Mouse (Mus musculus) testis, adult 2 months (tissue): ENCODE results near the gene Slc25a41. TPM values are rescaled to one million over a fixed set of nuclear protein-coding genes. Genes with fewer than 3 reads are reported as not detected.
"Not testable (repeated sequence)": the region's sequence is repeated elsewhere in the genome, so short reads cannot be mapped to it uniquely, and the experiment has no call there.

Source experiments
- H3K27ac ChIP-seq: fragments of 200-500 bp; 2 replicates; pipeline ENCODE4 v1.5.1; 2012; ENCODE audit warnings: low read depth, low read length; ENCODE audit not compliant: control insufficient read depth, insufficient read depth
- H3K27me3 ChIP-seq: fragments of 200-500 bp; 2 replicates; pipeline ENCODE4 v1.6.1; 2012; ENCODE audit warnings: mild to moderate bottlenecking, low read length, moderate library complexity; ENCODE audit not compliant: control insufficient read depth, insufficient read depth
- H3K36me3 ChIP-seq: fragments of 200-500 bp; 2 replicates; pipeline ENCODE4 v1.6.1; 2012; ENCODE audit warnings: mild to moderate bottlenecking, low read length; ENCODE audit not compliant: control insufficient read depth, insufficient read depth
- H3K4me1 ChIP-seq: fragments of 200-500 bp; 2 replicates; pipeline ENCODE4 v1.6.1; 2012; ENCODE audit warnings: low read length; ENCODE audit not compliant: control insufficient read depth, insufficient read depth
- H3K4me3 ChIP-seq: fragments of 200-500 bp; 2 replicates; pipeline ENCODE4 v1.5.1; 2012; ENCODE audit warnings: low read depth, mild to moderate bottlenecking, low read length, moderate library complexity, mixed read lengths; ENCODE audit not compliant: control insufficient read depth
- CTCF ChIP-seq: fragments of 200-500 bp; IDR thresholded peaks from 2 replicates; pipeline ENCODE4 v1.5.1; 2012; ENCODE audit warnings: low read depth, mild to moderate bottlenecking, inconsistent platforms, low read length, moderate library complexity; ENCODE audit not compliant: control insufficient read depth, insufficient read depth, insufficient replicate concordance
- POLR2A ChIP-seq: fragments of 200-500 bp; IDR thresholded peaks from 2 replicates; pipeline ENCODE4 v1.6.1; 2012; ENCODE audit warnings: low read depth, mild to moderate bottlenecking, inconsistent platforms, low read length, moderate library complexity; ENCODE audit not compliant: control insufficient read depth
- polyA plus RNA-seq: library from polyadenylated mRNA; depleted of rRNA; stranded (reverse); fragments of >200 nt; gene quantifications from 2 replicates; pipeline ENCODE4 v1.2.3, GENCODE M21; 2012

The Slc25a41 gene
- polyA plus RNA-seq, 1 experiment, result 45.5 TPM

GRCm38 (mm10) chr17:57060231-57060801, 18.9 kb upstream of the Slc25a41 start:
- no peaks in the 10 kb centered on the region; the same call in 1 of the 2 replicates for H3K27me3 ChIP-seq

GRCm38 (mm10) chr17:57059486-57059977, 18.1 kb upstream of the Slc25a41 start, which contains the start of gene Slc25a23:
Slc25a23 (minus strand) TSS chr17:57059863.
- no peak for TF ChIP-seq CTCF
- no peak for TF ChIP-seq POLR2A
- no peaks in the 10 kb centered on the region for H3K36me3 ChIP-seq
- peaks cover 21% of the 10 kb centered on the region for H3K4me1 ChIP-seq
- no peaks in the 10 kb centered on the region; the same call in 1 of the 2 replicates for H3K27me3 ChIP-seq
- H3K27ac ChIP-seq, result peak within 1 kb of the TSS; percentile 59; the same call in 1 of the 2 replicates
- H3K4me3 ChIP-seq, result peak within 1 kb of the TSS; percentile 91

More at GRCm38 (mm10) chr17:57060231-57060801, 18.9 kb upstream of the Slc25a41 start:
- Histone ChIP-seq H3K36me3 (no peaks in the 10 kb centered on the region), H3K27ac (peak overlapping the region; percentile 59; the same call in 1 of the 2 replicates), H3K4me1 (peaks cover 19% of the 10 kb centered on the region), H3K4me3 (peak overlapping the region; percentile 86)
- TF ChIP-seq POLR2A (0 out of 2 replicates have a peak, but pooled peaks have one; percentile 14), CTCF (peak; percentile 59)

- no peaks in the 10 kb centered on the region; the same call in 1 of the 2 replicates for H3K27me3 ChIP-seq
- TF ChIP-seq CTCF (no peak), POLR2A (no peak)
- H3K36me3 ChIP-seq, result no peaks in the 10 kb centered on the region
- peaks cover 24% of the 10 kb centered on the region for H3K4me1 ChIP-seq
- H3K4me3 ChIP-seq, result peak within 1 kb of the TSS; percentile 91
- no peak within 1 kb of the TSS for H3K27ac ChIP-seq
Observed at GRCm38 (mm10) chr17:57058891-57059485, 17.5 kb upstream of the Slc25a41 start, which contains the start of gene Crb3. Crb3 (plus strand) TSS chr17:57059105.

- Histone ChIP-seq H3K27ac (no peak overlapping the region), H3K4me3 (no peak overlapping the region), H3K4me1 (peaks cover 16% of the 10 kb centered on the region), H3K27me3 (no peaks in the 10 kb centered on the region), H3K36me3 (no peaks in the 10 kb centered on the region)
- TF ChIP-seq CTCF, result no peak
- no peak for TF ChIP-seq POLR2A
Observed at GRCm38 (mm10) chr17:57056246-57056645, 14.8 kb upstream of the Slc25a41 start.

GRCm38 (mm10) chr17:57051679-57052078, 10.2 kb upstream of the Slc25a41 start:
- not testable (repeated sequence) for H3K36me3 ChIP-seq, H3K4me3 ChIP-seq, H3K27me3 ChIP-seq, H3K27ac ChIP-seq
- H3K4me1 ChIP-seq, result peaks cover 17% of the 10 kb centered on the region

GRCm38 (mm10) chr17:57048816-57049215, 7.4 kb upstream of the Slc25a41 start:
- Histone ChIP-seq H3K4me3 (no peak overlapping the region), H3K36me3 (no peaks in the 10 kb centered on the region), H3K27me3 (no peaks in the 10 kb centered on the region), H3K27ac (no peak overlapping the region), H3K4me1 (peaks cover 12% of the 10 kb centered on the region)
- TF ChIP-seq POLR2A, result no peak
- no peak for TF ChIP-seq CTCF

- Histone ChIP-seq H3K27ac (no peak overlapping the region), H3K36me3 (no peaks in the 10 kb centered on the region), H3K4me3 (no peak overlapping the region; the same call in 1 of the 2 replicates), H3K27me3 (no peaks in the 10 kb centered on the region), H3K4me1 (peaks cover 10% of the 10 kb centered on the region)
- no peak for TF ChIP-seq POLR2A
- TF ChIP-seq CTCF, result no peak
Observed at GRCm38 (mm10) chr17:57047406-57047805, 6.0 kb upstream of the Slc25a41 start.

GRCm38 (mm10) chr17:57038978-57039377, 2.5 kb downstream of the Slc25a41 start:
- Histone ChIP-seq H3K27ac (no peak overlapping the region), H3K4me3 (peak overlapping the region; percentile 76), H3K27me3 (no peaks in the 10 kb centered on the region), H3K4me1 (no peaks in the 10 kb centered on the region; the same call in 1 of the 2 replicates), H3K36me3 (no peaks in the 10 kb centered on the region)
- TF ChIP-seq CTCF (peak; percentile 56; the same call in 1 of the 2 replicates), POLR2A (no peak)
